Mouse (Mus musculus) small intestine, adult 2 months (tissue): ENCODE data around the gene Fdx1l. TPM values are rescaled to one million over a fixed set of nuclear protein-coding genes. Genes with fewer than 3 reads are reported as not detected.

Experiments used
- H3K27ac ChIP-seq: fragments of 200-500 bp; 2 replicates; pipeline ENCODE4 v1.5.1; 2012; ENCODE audit warnings: low read depth, low read length, control low read depth, inconsistent platforms; ENCODE audit not compliant: insufficient read depth
- H3K27me3 ChIP-seq: fragments of 200-500 bp; 2 replicates; pipeline ENCODE4 v1.6.1; 2012; ENCODE audit warnings: mild to moderate bottlenecking, moderate library complexity, low read length, inconsistent platforms; ENCODE audit not compliant: control insufficient read depth, insufficient read depth
- H3K36me3 ChIP-seq: fragments of 200-500 bp; 2 replicates; pipeline ENCODE4 v1.6.1; 2012; ENCODE audit warnings: mild to moderate bottlenecking, low read length, control low read depth, inconsistent platforms; ENCODE audit not compliant: control insufficient read depth, insufficient read depth
- H3K4me1 ChIP-seq: fragments of 200-500 bp; 2 replicates; pipeline ENCODE4 v1.6.1; 2012; ENCODE audit warnings: low read length, inconsistent platforms, mixed read lengths; ENCODE audit not compliant: control insufficient read depth, insufficient read depth, insufficient read length
- H3K4me3 ChIP-seq: fragments of 200-500 bp; 2 replicates; pipeline ENCODE4 v1.5.1; 2012; ENCODE audit warnings: low read depth, mild to moderate bottlenecking, control low read depth, inconsistent platforms, low read length, moderate library complexity
- CTCF ChIP-seq: fragments of 200-500 bp; IDR thresholded peaks from 2 replicates; pipeline ENCODE4 v1.5.1; 2012; ENCODE audit warnings: low read depth, mild to moderate bottlenecking, control low read depth, inconsistent platforms, low read length, moderate library complexity, mixed read lengths; ENCODE audit not compliant: insufficient replicate concordance, insufficient read length; ENCODE audit errors: extremely low read depth
- POLR2A ChIP-seq: fragments of 200-500 bp; IDR thresholded peaks from 2 replicates; pipeline ENCODE4 v1.6.1; 2012; ENCODE audit warnings: low read depth, mild to moderate bottlenecking, control low read depth, inconsistent platforms, low read length, moderate library complexity
- WGBS: fragments of 180-500 bp; shearing (Covaris S2); methylation state at CpG from one replicate; pipeline ENCODE4 v1.1.7; 2018; 5-methylcytosine and 5-hydroxymethylcytosine counted together
- polyA plus RNA-seq: library from polyadenylated mRNA; depleted of rRNA; stranded (reverse); fragments of >200 nt; gene quantifications from 2 replicates; pipeline ENCODE4 v1.2.3, GENCODE M21; 2012; rRNA removed

Fdx1l gene
- polyA plus RNA-seq, 1 experiment = 60.8 TPM

DNA sequence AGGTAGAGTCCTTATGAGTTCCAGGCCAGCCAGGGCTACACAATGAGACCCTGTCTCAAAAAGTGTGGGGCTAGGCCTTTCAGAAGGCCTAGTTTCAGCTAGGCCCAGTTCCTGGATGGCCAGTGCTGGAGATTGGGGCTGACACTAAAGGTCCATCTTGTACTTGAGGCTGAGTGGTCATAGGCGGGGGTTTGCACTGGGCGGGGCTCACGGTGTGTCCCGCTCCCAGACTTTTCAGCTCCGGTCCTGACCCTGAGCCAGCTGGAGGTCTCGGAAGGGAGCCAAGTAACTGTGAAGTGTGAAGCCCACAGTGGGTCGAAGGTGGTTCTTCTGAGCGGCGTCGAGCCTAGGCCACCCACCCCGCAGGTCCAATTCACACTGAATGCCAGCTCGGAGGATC lies 46.6 kb downstream of the Fdx1l start:
- H3K36me3 ChIP-seq = no peaks in the 10 kb centered on the region
- H3K4me3 ChIP-seq = no peak overlapping the region
- TF ChIP-seq CTCF (no peak), POLR2A (no peak)
- H3K27me3 ChIP-seq = no peaks in the 10 kb centered on the region
- 88% methylated on average over 12 of the region's 12 CpGs for WGBS
- H3K27ac ChIP-seq = no peak overlapping the region
- peaks cover 15% of the 10 kb centered on the region for H3K4me1 ChIP-seq

DNA sequence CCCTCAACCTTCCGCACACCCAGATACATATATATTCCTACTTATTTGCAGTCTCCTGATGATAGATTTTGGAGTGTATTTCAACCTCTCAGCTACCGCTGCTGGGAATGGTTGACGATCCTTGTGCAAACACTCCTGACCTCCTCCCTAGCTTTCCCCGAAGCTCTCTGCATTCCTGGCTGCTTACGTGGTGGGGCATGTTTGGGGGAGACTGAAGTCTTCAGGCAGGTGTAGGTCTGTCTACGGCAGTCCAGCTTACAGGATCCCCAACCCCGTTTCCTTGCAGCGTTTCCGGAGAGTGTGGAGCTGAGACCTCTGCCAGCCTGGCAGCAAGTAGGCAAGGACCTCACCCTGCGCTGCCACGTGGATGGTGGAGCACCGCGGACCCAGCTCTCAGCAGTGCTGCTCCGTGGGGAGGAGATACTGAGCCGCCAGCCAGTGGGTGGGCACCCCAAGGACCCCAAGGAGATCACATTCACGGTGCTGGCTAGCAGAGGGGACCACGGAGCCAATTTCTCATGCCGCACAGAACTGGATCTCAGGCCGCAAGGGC lies 48.1 kb downstream of the Fdx1l start:
- H3K36me3 ChIP-seq = no peaks in the 10 kb centered on the region
- no peaks in the 10 kb centered on the region for H3K27me3 ChIP-seq
- WGBS = 61% methylated on average over 19 of the region's 19 CpGs
- H3K4me3 ChIP-seq = no peak overlapping the region
- peaks cover 12% of the 10 kb centered on the region for H3K4me1 ChIP-seq
- TF ChIP-seq POLR2A = no peak
- TF ChIP-seq CTCF = no peak
- H3K27ac ChIP-seq = no peak overlapping the region

DNA sequence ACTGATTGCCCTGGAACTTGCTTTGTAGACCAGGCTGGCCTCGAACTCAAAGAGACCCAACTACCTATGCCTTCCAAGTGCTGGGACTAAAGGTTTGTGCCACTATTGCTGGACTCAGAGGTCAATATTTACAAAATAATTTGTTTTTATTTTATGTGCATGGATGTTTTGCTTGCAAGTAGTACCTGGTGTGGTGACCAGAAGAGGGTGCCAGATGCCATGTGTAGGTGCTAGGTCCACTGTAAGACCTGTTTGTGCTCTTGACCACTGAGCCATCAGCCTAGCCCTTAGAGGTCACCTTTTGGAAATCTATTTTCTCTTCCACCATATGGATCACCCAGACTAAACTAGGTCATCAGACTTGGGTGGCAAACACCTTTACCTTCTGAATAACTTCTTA lies 50.7 kb downstream of the Fdx1l start:
- Histone ChIP-seq H3K36me3 (no peaks in the 10 kb centered on the region), H3K4me1 (no peaks in the 10 kb centered on the region), H3K27me3 (no peaks in the 10 kb centered on the region), H3K27ac (no peak overlapping the region), H3K4me3 (no peak overlapping the region)
- no peak for TF ChIP-seq CTCF
- TF ChIP-seq POLR2A = no peak
- WGBS = 86% methylated on average over 1 of the region's 1 CpGs

DNA sequence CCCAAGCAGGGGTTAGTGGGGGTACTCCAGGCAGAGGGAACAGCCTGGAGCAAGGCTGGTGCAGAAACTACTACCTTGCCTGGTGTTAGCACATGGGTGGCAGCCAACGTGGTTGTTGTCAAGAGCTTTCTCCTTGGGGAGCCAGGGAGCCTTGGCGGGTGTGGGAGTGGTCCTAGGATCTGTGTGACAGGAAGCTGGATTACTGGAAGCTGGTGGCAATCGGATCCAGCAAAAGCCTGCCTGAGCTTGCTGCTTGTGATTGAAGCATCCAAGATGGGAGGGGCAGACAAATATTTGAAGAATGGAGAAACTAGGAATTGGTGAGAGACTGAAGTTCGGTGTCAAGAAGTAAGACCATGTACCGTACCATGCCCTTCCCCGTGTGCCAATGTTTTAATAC lies 51.1 kb downstream of the Fdx1l start:
- Histone ChIP-seq H3K27ac (no peak overlapping the region), H3K27me3 (no peaks in the 10 kb centered on the region), H3K36me3 (no peaks in the 10 kb centered on the region), H3K4me1 (no peaks in the 10 kb centered on the region), H3K4me3 (no peak overlapping the region)
- TF ChIP-seq POLR2A (no peak), CTCF (no peak)
- WGBS = 70% methylated on average over 6 of the region's 6 CpGs

DNA sequence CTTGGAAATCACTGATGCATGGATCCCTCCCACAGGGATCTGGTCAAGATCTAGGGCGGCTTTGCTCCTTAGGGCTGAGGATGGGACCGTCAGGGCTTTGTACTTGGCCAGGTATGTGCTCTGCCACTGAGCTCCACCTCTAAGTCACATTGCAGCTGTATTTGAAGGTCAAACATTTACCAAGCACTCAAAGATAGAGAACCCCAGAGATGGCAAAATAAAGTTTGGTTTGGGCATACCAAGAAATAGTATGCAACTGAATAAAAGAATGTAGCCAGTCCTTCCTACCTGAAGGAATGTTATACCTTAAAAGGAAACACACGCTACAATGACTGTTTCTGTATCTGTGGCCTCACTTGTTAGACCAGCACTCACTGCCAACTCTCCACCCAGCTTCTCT lies 52.1 kb downstream of the Fdx1l start:
- H3K4me3 ChIP-seq = no peak overlapping the region
- no peaks in the 10 kb centered on the region for H3K36me3 ChIP-seq
- H3K27me3 ChIP-seq = no peaks in the 10 kb centered on the region
- no peak for TF ChIP-seq POLR2A
- H3K27ac ChIP-seq = no peak overlapping the region
- H3K4me1 ChIP-seq = no peaks in the 10 kb centered on the region; the same call in 1 of the 2 replicates
- 87% methylated on average over 3 of the region's 3 CpGs for WGBS

DNA sequence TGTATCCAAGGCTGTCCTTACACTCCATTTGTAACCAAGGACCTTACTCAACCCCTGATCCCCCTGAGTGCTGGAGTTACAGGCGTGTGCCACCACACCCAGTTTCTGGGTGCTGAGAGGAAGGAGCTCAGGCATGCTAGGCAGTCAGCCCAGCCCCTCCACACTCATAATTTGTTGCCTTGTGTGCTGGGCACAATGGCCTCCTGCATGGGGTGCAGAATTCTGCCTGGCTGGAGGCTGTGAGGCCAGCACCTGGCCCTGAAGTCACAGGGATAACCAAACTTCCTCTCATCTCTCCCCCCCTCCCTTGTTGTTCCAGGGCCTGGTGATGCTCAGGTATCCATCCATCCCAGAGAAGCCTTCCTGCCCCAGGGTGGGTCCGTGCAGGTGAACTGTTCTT lies 54.8 kb downstream of the Fdx1l start:
- 68% methylated on average over 2 of the region's 2 CpGs for WGBS
- TF ChIP-seq POLR2A = no peak
- TF ChIP-seq CTCF = no peak
- H3K36me3 ChIP-seq = no peaks in the 10 kb centered on the region
- H3K4me1 ChIP-seq = peaks cover 7% of the 10 kb centered on the region
- no peaks in the 10 kb centered on the region for H3K27me3 ChIP-seq
- H3K4me3 ChIP-seq = no peak overlapping the region
- no peak overlapping the region for H3K27ac ChIP-seq

Other genes starting within 250 kb of the Fdx1l start
- 22.3 and 37.9 TPM in 2 replicates for gene A230050P20Rik, start 205.0 kb downstream of the Fdx1l start, polyA plus RNA-seq
- 4.3 and 8.0 TPM in 2 replicates for gene Angptl6, start 193.9 kb downstream of the Fdx1l start, polyA plus RNA-seq
- gene Ppan, start 185.4 kb downstream of the Fdx1l start, polyA plus RNA-seq = 33.4 and 42.2 TPM in 2 replicates
- 57.9 and 94.5 TPM in 2 replicates for gene Eif3g, start 175.0 kb downstream of the Fdx1l start, polyA plus RNA-seq
- 10.4 and 21.7 TPM in 2 replicates for gene Dnmt1, start 113.7 kb downstream of the Fdx1l start, polyA plus RNA-seq
- gene S1pr2, start 96.8 kb downstream of the Fdx1l start, polyA plus RNA-seq = 2.5 and 2.9 TPM in 2 replicates
- gene Mrpl4, start 70.9 kb downstream of the Fdx1l start, polyA plus RNA-seq = 81.8 and 143 TPM in 2 replicates
- gene Icam1, start 57.6 kb downstream of the Fdx1l start, polyA plus RNA-seq = 6.8 and 9.4 TPM in 2 replicates
- 0.32 and 0.37 TPM in 2 replicates for gene Icam4, start 44.2 kb downstream of the Fdx1l start, polyA plus RNA-seq
- gene Icam5, start 41.5 kb downstream of the Fdx1l start, polyA plus RNA-seq = 0.11 TPM in 2 replicates
- gene Zglp1, start 6.5 kb downstream of the Fdx1l start, polyA plus RNA-seq = 0.80 TPM in 1 of 2 replicates, not detected in the other
- gene Gm49373, start 518 bp downstream of the Fdx1l start, polyA plus RNA-seq = 0.09 and 0.16 TPM in 2 replicates
- gene Gm38431, start 18.4 kb upstream of the Fdx1l start, polyA plus RNA-seq = 6.2 and 21.8 TPM in 2 replicates
- 34.2 and 90.8 TPM in 2 replicates for gene Raver1, start 18.4 kb upstream of the Fdx1l start, polyA plus RNA-seq
- gene Tyk2, start 57.6 kb upstream of the Fdx1l start, polyA plus RNA-seq = 16.3 and 31.2 TPM in 2 replicates
- 14.4 and 24.9 TPM in 2 replicates for gene Cdc37, start 76.4 kb upstream of the Fdx1l start, polyA plus RNA-seq
- 5.1 and 7.1 TPM in 2 replicates for gene Pde4a, start 92.1 kb upstream of the Fdx1l start, polyA plus RNA-seq
- 56.6 and 103 TPM in 2 replicates for gene Keap1, start 165.7 kb upstream of the Fdx1l start, polyA plus RNA-seq
- gene S1pr5, start 174.8 kb upstream of the Fdx1l start, polyA plus RNA-seq = 0.08 and 0.18 TPM in 2 replicates
- 70.1 and 144 TPM in 2 replicates for gene Atg4d, start 191.7 kb upstream of the Fdx1l start, polyA plus RNA-seq
- 9.1 and 9.6 TPM in 2 replicates for gene Kri1, start 214.4 kb upstream of the Fdx1l start, polyA plus RNA-seq
- 11.0 and 27.1 TPM in 2 replicates for gene Cdkn2d, start 217.8 kb upstream of the Fdx1l start, polyA plus RNA-seq
- 36.4 and 69.5 TPM in 2 replicates for gene Ap1m2, start 238.7 kb upstream of the Fdx1l start, polyA plus RNA-seq
- 11.9 and 12.7 TPM in 2 replicates for gene Slc44a2, start 247.1 kb upstream of the Fdx1l start, polyA plus RNA-seq